Mouse (Mus musculus) midbrain, embryonic 13.5 days (tissue): ENCODE measurements around the gene Samd5. TPM values are rescaled to one million over a fixed set of nuclear protein-coding genes. Genes with fewer than 3 reads are reported as not detected.

Experiments
- ATAC-seq: fragments of 200-750 bp; cut with Nextera tagmentation; 2 replicates; pipeline ENCODE4 v1.8.0; 2017; ENCODE audit warnings: mild to moderate bottlenecking, moderate TSS enrichment, moderate library complexity
- H3K27ac ChIP-seq: fragments of 300-500 bp; sonication (generic); 2 replicates; pipeline ENCODE4 v1.5.1; 2015; ENCODE audit warnings: inconsistent platforms, mild to moderate bottlenecking, moderate library complexity
- H3K27me3 ChIP-seq: fragments of 300-500 bp; sonication (generic); 2 replicates; pipeline ENCODE4 v1.6.1; 2015; ENCODE audit warnings: mild to moderate bottlenecking, inconsistent platforms
- H3K36me3 ChIP-seq: fragments of 300-500 bp; sonication (generic); 2 replicates; pipeline ENCODE4 v1.6.1; 2015; ENCODE audit warnings: mild to moderate bottlenecking, inconsistent platforms
- H3K4me1 ChIP-seq: fragments of 300-500 bp; sonication (generic); replicated peaks from 2 replicates; pipeline ENCODE4 v1.6.1; 2015; ENCODE audit warnings: inconsistent platforms
- H3K4me2 ChIP-seq: fragments of 300-500 bp; sonication (generic); replicated peaks from 2 replicates; pipeline ENCODE4 v1.6.1; 2015; ENCODE audit warnings: moderate library complexity, mild to moderate bottlenecking, inconsistent platforms
- H3K4me3 ChIP-seq: fragments of 300-500 bp; sonication (generic); replicated peaks from 2 replicates; pipeline ENCODE4 v1.5.1; 2015; ENCODE audit warnings: mild to moderate bottlenecking, inconsistent platforms
- H3K9ac ChIP-seq: fragments of 300-500 bp; sonication (generic); replicated peaks from 2 replicates; pipeline ENCODE4 v1.6.1; 2015; ENCODE audit warnings: mild to moderate bottlenecking, inconsistent platforms
- H3K9me3 ChIP-seq: fragments of 300-500 bp; sonication (generic); 2 replicates; pipeline ENCODE4 v1.6.1; 2016; ENCODE audit warnings: mild to moderate bottlenecking, inconsistent platforms
- WGBS: fragments of 180-500 bp; shearing (Covaris S2); methylation state at CpG from one replicate; pipeline ENCODE4 v1.1.7; 2015; 5-methylcytosine and 5-hydroxymethylcytosine counted together
- polyA plus RNA-seq: library from polyadenylated mRNA; unstranded; fragments of >200 nt; fragmentation: Nextera tagmentation; extraction: Ambion mirVana; gene quantifications from 2 replicates; pipeline ENCODE4 v1.2.1, GENCODE M21; 2015

Gene Samd5
- 8.7 and 9.4 TPM in 2 replicates for polyA plus RNA-seq

DNA sequence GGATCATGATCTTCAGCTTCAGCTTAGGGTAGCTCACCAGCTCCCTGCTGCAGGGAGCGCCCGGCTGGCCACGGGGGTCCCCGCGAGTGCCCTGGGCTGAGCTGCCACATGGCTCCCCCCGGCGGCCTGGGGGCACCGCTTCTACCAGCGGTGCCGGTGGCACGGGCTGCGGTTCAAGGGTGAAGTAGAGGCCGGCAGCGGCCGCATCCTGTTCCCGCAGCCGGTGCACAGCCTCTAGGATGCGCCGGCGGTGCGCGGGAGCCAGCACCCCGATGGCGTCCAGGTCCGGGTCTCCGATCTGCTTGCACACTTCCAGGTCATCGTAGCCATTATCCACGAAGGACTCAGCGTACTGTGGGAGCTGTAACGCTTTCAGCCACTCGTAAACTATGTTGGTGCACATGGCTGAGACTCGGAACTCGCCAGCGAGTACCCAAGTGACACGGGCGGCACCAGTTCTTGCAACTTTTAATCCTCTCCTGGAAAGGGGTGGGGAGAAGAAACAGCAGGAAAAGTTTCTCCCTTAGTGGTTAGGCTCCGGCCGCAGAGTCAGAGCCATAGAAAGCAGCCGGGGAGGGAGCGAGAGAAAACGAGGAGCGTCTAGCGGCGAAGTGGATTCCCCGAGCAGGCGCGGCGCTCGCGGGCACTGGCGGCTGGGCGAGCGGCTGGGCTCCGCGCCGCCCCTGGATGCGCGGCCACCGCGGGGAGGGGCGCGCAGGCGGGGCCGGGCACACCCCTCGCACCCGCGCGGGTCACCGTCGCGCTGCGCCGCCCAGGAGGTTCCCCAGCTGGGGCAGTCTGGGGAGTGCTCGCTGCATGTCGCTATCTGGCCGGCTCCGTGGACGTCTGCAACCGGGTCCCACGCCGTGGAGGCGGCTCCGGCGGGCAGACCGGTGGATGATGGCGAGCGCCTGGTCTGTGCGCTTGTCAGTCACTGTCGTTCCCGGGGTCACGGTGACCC, at the start of gene Samd5:
Samd5 (minus strand) TSS at position 648 of the 961 bp plus-strand sequence.
- H3K27ac ChIP-seq: peak within 1 kb of the TSS; percentile 88
- ATAC-seq: peak; percentile 84
- H3K4me3 ChIP-seq: peak within 1 kb of the TSS; percentile 65
- H3K4me2 ChIP-seq: peak within 1 kb of the TSS; percentile 81
- 0 out of 2 replicates have a peak, but pooled peaks cover 3% of the 10 kb centered on the region for H3K27me3 ChIP-seq
- peaks cover 37% of the 10 kb centered on the region for H3K4me1 ChIP-seq
- H3K9me3 ChIP-seq: no peaks in the 10 kb centered on the region
- no peaks in the 10 kb centered on the region for H3K36me3 ChIP-seq
- H3K9ac ChIP-seq: peak within 1 kb of the TSS; percentile 83
- under 1% methylated on average over 91 of the region's 91 CpGs for WGBS

DNA sequence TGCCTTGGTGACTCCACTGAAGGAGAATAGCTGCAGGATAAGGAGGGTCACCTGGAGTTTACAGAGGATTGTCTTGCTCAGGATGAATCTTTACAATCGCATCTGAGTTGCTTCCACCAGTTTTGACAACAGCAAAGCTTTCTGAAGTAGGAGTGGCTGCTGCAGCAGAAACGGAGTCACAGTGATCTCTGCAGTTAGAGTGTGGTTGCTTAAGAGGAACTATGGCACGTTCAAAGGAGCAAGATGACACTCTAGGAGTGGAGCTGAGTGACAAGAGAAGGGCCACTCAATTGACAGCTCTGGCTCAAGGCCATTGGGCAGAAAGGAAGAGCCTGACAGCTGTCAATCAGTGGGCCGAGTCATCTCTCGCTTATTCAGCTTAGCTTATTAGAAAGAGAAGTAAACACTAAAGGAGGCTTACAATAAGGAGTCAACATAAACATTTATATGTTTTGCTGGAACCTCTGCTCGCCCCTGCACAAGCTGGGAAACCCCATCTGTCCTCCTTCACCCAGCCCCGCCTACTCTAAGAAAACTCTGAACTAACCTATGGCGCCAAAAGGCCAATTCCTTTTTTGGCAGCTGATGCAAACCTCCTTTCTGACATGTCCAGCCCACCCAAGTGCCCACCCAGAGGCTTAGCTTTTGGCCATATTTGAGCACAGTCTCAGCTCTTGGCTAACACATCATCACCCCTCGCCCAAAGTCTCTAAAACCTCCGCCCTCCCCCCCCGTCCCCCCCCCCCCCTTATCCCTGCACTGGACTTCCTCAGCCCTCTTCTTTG, 47.7 kb upstream of the Samd5 start:
- H3K27ac ChIP-seq: no peak overlapping the region
- H3K9ac ChIP-seq: no peak overlapping the region
- 80% methylated on average over 11 of the region's 11 CpGs for WGBS
- H3K36me3 ChIP-seq: no peaks in the 10 kb centered on the region
- peaks cover 2% of the 10 kb centered on the region; the same call in 1 of the 2 replicates for H3K4me1 ChIP-seq
- H3K27me3 ChIP-seq: no peaks in the 10 kb centered on the region
- no peak for ATAC-seq
- H3K9me3 ChIP-seq: no peaks in the 10 kb centered on the region
- no peak overlapping the region for H3K4me3 ChIP-seq
- H3K4me2 ChIP-seq: no peak overlapping the region

DNA sequence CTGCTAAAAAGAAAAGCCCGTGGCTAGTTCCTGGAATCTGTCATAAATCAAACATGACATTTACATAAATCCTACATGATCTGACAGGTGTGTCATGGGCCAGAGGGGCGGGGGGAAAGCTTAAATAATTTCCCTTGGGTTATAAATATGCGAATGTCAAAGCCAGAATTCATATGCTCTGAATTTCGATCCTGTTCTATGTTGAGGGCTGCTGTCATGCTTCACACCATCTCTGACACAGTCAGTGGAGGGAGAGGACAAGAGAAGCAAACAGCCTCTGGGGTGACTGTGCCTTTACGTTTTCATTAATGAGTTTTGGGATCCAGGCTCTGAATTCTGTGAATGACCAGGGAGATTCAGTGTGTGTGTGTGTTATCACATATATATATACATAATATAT, 45.0 kb upstream of the Samd5 start:
- H3K36me3 ChIP-seq: no peaks in the 10 kb centered on the region
- no peak overlapping the region for H3K27ac ChIP-seq
- H3K9ac ChIP-seq: no peak overlapping the region
- no peak overlapping the region for H3K4me2 ChIP-seq
- H3K4me1 ChIP-seq: peaks cover 2% of the 10 kb centered on the region; the same call in 1 of the 2 replicates
- ATAC-seq: peak; percentile 83
- H3K4me3 ChIP-seq: no peak overlapping the region
- 49% methylated on average over 5 of the region's 5 CpGs for WGBS
- no peaks in the 10 kb centered on the region for H3K9me3 ChIP-seq
- H3K27me3 ChIP-seq: no peaks in the 10 kb centered on the region

DNA sequence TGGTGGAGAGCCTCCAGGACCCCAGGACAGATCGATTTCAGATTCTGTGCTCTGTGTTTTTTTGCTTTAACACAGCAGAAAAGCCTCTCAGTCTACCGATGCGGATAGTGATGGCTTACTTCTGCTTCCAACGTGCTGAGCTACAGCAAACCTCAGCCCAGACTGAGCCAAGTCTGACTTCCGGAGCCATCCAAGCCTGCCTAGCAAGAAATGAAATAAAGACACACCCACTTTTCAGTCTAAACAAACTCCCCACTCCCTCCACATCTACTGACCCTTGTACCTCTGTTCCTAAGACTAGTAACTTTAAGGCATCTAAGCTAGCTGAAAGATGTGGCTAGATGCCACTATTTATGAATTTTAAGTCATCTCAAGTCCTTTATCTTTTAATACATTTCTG, 43.1 kb upstream of the Samd5 start:
- Histone ChIP-seq H3K9me3 (no peaks in the 10 kb centered on the region), H3K4me3 (no peak overlapping the region), H3K36me3 (no peaks in the 10 kb centered on the region), H3K4me2 (no peak overlapping the region), H3K27me3 (no peaks in the 10 kb centered on the region), H3K4me1 (peaks cover 2% of the 10 kb centered on the region; the same call in 1 of the 2 replicates), H3K27ac (no peak overlapping the region), H3K9ac (no peak overlapping the region)
- WGBS: 78% methylated on average over 5 of the region's 5 CpGs
- no peak for ATAC-seq

DNA sequence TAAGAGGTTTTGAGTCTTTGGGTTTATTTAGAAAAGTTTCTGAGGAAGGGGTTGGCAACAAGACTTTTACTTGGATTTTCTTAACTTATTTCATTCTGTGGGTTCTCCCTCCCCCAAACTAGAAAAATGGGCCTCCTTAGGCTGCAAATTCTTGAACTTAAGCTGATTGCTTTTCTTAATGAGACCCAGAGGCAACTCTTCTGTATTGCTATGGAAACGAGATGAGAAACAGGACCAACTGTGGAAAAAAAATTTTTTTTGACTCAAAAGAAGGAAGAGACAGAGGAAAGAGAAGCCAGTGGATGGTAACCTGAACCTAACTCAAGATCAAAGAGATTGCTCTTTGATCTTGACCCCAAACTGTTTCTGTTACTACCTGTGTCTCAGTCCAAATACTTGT, 29.9 kb upstream of the Samd5 start:
- no peaks in the 10 kb centered on the region for H3K4me1 ChIP-seq
- H3K27ac ChIP-seq: no peak overlapping the region
- 64% methylated on average over 1 of the region's 1 CpGs for WGBS
- H3K9me3 ChIP-seq: no peaks in the 10 kb centered on the region
- no peak for ATAC-seq
- no peak overlapping the region for H3K4me2 ChIP-seq
- H3K4me3 ChIP-seq: no peak overlapping the region
- no peak overlapping the region for H3K9ac ChIP-seq
- H3K36me3 ChIP-seq: no peaks in the 10 kb centered on the region
- H3K27me3 ChIP-seq: no peaks in the 10 kb centered on the region

DNA sequence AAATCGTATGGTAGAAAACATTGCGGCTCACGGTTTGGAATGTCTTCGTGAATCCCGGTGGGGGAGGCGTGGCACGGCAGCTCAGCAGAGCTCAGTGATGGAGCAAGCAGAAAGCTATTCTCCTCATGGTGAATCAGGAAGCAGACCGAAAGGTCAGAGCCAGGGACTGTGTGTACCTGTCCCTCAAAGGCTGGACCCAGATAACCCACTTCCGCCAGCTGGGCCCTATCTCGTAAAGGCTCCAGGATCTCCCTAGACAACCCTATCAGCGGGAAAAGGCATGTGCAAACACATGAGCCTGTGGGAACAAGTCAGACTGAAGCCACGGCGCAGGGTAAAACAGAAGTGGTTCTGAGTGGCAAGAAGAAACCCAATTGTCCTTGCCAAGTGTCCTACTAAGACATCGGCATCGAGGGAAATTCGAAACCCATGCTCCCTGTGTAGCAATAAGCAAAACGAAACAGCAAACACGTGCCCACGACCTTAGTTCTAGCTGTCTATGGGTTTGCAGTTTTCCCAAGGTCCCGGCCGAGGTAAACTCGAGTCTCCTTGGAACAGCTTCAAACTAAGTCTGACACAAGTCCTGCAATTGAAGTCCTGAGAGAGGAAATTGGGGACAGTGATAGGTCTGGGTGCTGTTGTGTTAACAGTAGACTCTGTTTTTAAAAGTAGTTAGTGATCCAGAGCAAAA, 24.2 kb upstream of the Samd5 start:
- no peaks in the 10 kb centered on the region for H3K9me3 ChIP-seq
- no peak overlapping the region for H3K9ac ChIP-seq
- no peak for ATAC-seq
- no peaks in the 10 kb centered on the region for H3K27me3 ChIP-seq
- H3K27ac ChIP-seq: no peak overlapping the region
- no peak overlapping the region for H3K4me2 ChIP-seq
- 89% methylated on average over 22 of the region's 22 CpGs for WGBS
- 0 out of 2 replicates have a peak, but pooled peaks cover 3% of the 10 kb centered on the region for H3K4me1 ChIP-seq
- H3K36me3 ChIP-seq: no peaks in the 10 kb centered on the region
- no peak overlapping the region for H3K4me3 ChIP-seq

DNA sequence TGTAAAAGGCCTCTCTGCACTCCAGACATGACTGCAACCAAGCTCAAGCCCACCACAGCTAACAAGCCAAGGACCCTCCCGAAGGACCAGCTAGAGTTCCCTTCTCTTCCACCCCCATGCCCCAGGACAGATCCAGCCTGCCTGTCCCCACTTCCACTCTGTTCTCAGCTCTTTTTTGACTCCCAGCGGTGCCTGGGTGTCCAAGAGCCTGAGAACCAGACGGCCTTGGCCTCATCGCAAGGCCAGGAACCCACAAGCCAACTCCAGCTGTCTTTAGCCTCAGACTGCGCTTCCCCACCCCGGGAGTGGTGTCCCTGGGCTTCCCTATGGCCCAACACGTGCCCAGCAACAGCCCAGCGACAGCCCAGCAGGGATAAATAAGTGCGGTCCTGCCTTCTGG, 23.1 kb upstream of the Samd5 start:
- Histone ChIP-seq H3K9ac (no peak overlapping the region), H3K27me3 (no peaks in the 10 kb centered on the region), H3K4me1 (0 out of 2 replicates have a peak, but pooled peaks cover 3% of the 10 kb centered on the region), H3K9me3 (no peaks in the 10 kb centered on the region), H3K4me3 (no peak overlapping the region), H3K36me3 (no peaks in the 10 kb centered on the region), H3K27ac (no peak overlapping the region), H3K4me2 (no peak overlapping the region)
- 77% methylated on average over 9 of the region's 9 CpGs for WGBS
- ATAC-seq: no peak

DNA sequence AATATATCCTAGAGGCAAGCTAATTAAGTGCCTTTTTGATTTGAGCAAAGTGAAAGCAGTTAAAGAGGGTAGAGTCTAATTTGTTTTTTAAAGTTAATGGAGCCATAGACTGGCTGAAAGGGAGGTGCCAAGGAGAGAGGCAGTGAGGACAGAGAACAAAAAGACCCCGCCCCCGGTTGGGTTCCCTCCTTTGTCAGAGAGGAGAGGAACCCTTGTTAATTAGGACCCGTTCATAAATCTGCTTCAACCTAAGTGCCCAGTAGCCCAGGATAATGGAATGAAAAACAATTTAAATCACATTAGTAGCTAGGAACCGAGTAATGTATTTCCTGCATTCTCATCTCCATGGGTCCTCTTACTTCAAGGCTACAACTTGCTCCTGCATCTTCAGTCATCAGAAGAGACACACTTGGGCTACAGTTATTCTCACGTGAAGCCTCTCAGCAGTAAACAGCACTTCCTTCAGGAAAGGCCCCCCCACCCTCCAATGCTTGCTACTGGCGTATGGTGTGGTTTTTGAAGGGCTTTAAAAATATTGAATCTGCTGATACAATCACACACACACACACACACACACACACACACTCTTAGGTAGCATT, 21.6 kb upstream of the Samd5 start:
- Histone ChIP-seq H3K36me3 (no peaks in the 10 kb centered on the region), H3K27ac (no peak overlapping the region), H3K4me3 (no peak overlapping the region), H3K4me1 (0 out of 2 replicates have a peak, but pooled peaks cover 3% of the 10 kb centered on the region), H3K4me2 (no peak overlapping the region), H3K9ac (no peak overlapping the region), H3K27me3 (no peaks in the 10 kb centered on the region), H3K9me3 (no peaks in the 10 kb centered on the region)
- ATAC-seq: no peak
- 37% methylated on average over 6 of the region's 6 CpGs for WGBS

DNA sequence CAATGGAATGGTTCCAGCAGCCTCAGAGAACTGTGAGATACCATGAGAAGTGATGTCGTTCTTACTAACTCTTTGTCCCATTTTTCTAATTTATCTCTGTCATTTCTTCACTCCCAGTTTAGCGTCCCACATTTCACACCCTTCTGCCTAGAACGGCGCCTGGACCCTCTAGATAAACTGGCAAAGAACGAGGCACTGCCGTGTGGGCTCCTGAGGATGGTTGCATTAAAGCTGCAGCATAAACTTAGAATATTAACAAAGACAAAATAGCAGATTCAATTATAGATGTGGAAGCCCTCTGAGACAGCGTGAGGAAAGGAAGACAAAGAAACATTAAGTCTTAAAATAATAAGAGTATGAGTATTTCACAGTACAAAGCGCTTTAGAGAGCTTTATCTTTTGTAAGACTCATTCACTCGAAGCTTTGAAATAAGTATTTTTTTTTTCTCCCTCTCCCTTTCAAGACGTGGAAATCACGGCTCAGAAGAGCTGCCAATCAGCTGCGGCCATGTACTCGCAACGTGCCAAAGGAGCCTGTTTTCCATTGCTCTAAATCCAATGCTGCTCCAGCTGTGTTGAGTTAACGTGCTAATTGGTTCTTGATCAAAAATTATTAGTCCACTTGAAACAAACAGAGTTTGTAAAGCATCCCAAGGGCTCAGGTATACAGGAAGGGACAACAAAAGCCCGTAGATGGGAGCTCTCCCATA, 19.1 kb upstream of the Samd5 start:
- 40% methylated on average over 16 of the region's 16 CpGs for WGBS
- H3K36me3 ChIP-seq: no peaks in the 10 kb centered on the region
- H3K9ac ChIP-seq: no peak overlapping the region
- H3K27ac ChIP-seq: peak overlapping the region; percentile 35; the same call in 1 of the 2 replicates
- no peaks in the 10 kb centered on the region for H3K27me3 ChIP-seq
- H3K4me1 ChIP-seq: 0 out of 2 replicates have a peak, but pooled peaks cover 3% of the 10 kb centered on the region
- ATAC-seq: peak; percentile 58; the same call in 1 of the 2 replicates
- H3K4me2 ChIP-seq: no peak overlapping the region
- no peak overlapping the region for H3K4me3 ChIP-seq
- no peaks in the 10 kb centered on the region for H3K9me3 ChIP-seq

DNA sequence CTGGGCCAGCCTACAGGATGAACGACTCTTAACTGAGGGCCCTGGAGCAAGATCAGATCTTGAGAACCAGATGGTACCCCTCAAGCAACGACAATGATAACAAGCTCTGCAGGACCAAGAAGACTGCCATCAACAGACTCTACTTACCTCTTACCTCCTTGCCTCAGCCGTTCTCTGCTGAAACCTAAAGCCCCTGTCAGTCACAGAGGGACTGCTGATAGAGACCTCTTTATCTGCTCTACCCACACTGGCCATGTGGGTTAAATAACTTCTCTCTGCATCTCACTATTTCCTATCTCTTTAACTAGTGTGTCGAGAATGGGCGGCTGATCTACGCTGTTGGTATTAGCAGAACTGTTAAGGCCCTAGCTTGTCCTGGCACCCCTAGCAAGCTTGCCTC, 5.9 kb upstream of the Samd5 start:
- ATAC-seq: no peak
- no peak overlapping the region for H3K27ac ChIP-seq
- WGBS: 91% methylated on average over 6 of the region's 6 CpGs
- no peaks in the 10 kb centered on the region for H3K9me3 ChIP-seq
- no peaks in the 10 kb centered on the region for H3K36me3 ChIP-seq
- no peak overlapping the region for H3K9ac ChIP-seq
- H3K4me1 ChIP-seq: peaks cover 16% of the 10 kb centered on the region
- 0 out of 2 replicates have a peak, but pooled peaks cover 3% of the 10 kb centered on the region for H3K27me3 ChIP-seq
- no peak overlapping the region for H3K4me3 ChIP-seq
- no peak overlapping the region for H3K4me2 ChIP-seq

DNA sequence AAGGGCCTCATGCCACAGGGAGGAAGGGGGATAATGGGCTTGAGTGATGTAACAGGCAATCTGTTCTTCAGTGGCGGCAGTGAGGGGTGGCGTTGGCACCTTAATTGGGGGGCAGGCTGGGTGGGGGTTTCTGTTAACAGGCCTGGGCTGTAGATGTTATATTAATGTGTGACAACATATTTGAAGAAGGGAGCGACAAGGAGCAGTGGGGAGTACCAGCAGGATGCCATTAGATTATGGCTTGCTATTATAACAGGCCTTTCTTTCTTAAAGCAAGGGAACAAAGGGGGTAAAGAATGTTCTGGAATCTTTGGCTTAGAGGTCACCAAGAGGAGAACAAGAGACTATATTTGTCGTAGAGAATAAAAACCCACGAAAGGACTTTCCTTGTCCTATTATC, 4.9 kb upstream of the Samd5 start:
- H3K36me3 ChIP-seq: no peaks in the 10 kb centered on the region
- peaks cover 21% of the 10 kb centered on the region for H3K4me1 ChIP-seq
- no peak overlapping the region for H3K4me3 ChIP-seq
- H3K27ac ChIP-seq: no peak overlapping the region
- H3K9ac ChIP-seq: no peak overlapping the region
- no peak overlapping the region for H3K4me2 ChIP-seq
- 22% methylated on average over 5 of the region's 5 CpGs for WGBS
- H3K27me3 ChIP-seq: 0 out of 2 replicates have a peak, but pooled peaks cover 3% of the 10 kb centered on the region
- no peaks in the 10 kb centered on the region for H3K9me3 ChIP-seq
- ATAC-seq: no peak
